Mouse (Mus musculus) right cerebral cortex, adult 2 months (tissue): ENCODE results near the gene Gper1.
"Not testable (repeated sequence)": the region's sequence is repeated elsewhere in the genome, so short reads cannot be mapped to it uniquely, and the experiment has no call there.

Experiments used
- DNase-seq, 2 experiments: peaks; one replicate each; pipeline ENCODE4 v3.0.0; 2021 to 2022; ENCODE audit warnings: low spot score in 2 of 2

Gper1 gene

GRCm38 (mm10) chr5:139390324-139391119 is 32.4 kb upstream of the Gper1 start:
- DNase-seq: not testable (repeated sequence)

DNA sequence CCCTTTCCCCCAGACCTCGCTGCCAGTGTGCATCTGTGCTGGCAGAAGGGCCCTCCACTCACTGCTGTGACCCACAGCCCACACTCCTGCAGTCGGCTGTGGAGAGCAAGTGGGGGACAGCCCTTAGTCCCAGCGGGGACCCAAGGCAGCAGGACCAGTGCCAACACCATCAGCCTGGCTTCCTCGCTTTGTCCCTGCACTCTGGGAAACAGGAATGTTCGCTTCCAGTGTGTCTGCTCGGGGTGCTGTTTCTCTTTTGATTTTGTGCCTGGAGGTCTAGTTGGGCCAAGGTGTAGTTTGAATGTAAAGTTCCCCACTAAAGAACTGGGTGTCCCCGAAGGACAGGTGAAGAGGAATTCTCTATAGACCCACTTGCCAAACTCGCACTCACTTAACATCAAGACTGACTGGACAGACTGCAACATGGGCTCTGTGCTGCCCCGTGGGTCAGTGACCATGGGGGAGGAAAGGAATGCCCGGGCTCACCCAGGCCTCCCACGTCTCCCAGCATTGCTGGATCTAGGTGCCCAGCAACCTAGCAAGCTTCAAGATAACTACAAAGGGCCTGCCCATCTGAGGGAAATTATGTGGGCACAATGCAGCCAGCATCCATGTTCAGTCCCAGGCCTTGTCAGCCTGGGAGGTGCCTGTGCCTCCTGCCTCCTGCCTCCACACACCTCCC is 31.5 kb upstream of the Gper1 start:
- DNase-seq: no peak

GRCm38 (mm10) chr5:139392219-139393196 is 30.4 kb upstream of the Gper1 start:
- DNase-seq: no peak

GRCm38 (mm10) chr5:139393197-139393588 is 29.8 kb upstream of the Gper1 start:
- DNase-seq: no peak

- no peak for DNase-seq
Measured at GRCm38 (mm10) chr5:139394399-139394798, 28.6 kb upstream of the Gper1 start.

- DNase-seq: no peak
Measured at GRCm38 (mm10) chr5:139395528-139395927, 27.4 kb upstream of the Gper1 start.

DNA sequence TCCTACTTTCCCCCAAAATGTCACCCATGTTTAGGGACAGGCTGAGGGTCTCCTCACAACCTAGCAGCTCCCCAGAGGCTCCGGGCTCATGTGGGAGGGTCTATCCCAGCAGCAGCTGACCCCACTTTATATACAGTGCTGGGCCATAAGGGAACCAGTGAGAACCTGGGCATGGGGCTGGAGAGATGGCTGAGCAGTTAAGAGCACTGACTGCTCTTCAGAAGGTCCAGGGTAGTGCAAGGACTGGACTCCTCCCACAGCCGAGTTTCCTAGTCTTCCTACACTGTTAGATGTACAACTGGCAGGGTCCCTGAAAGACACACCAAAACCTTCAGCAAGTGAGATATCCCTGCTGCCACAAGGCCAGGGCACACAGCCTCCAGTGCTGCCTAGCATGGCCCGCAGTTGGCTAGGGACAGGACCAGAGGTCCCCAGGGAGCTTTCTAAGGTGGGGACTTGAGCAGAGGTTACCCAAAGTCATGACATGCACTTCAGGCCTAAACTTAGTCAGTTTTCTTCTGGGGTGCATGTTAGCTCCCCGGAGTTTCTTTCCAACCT is 25.5 kb upstream of the Gper1 start:
- no peak for DNase-seq

DNA sequence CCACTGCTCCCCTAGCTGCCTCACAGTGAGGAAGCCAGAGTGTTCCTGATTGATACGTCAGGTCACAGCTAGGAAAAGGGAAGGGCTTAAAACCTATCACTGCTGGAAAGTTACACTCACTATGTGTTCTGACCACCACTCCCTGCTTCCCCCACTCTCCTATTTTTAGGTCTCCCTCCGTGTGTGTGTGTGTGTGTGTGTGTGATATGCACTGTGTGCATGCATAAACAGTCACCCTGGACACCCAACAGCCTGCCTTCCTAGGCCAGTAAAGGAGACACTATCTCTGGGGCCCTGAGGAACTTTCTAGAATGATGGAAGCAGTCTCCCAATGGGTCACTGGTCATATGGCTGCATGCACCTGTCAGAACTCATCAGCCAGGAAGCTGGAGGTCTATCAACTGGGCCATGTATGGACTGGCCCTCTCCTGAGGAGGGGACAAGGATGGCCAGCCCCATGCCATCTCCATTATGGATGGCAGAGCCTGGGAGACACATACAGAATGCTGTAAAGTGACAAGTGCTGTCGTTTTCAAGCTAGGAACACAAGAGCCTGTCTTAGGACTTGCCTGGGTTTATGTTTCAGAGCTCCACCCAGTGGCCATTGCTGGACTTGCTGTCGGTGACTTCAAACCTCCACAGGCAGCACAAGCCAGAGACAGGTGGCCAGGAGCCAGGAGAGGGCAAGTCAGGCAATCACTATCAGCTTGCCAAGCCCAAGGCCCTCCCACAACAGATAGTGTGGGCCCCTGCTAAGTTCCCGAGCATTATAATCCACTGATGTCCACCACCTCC is 24.8 kb upstream of the Gper1 start:
- peak; percentile 94 to 97 for DNase-seq

DNA sequence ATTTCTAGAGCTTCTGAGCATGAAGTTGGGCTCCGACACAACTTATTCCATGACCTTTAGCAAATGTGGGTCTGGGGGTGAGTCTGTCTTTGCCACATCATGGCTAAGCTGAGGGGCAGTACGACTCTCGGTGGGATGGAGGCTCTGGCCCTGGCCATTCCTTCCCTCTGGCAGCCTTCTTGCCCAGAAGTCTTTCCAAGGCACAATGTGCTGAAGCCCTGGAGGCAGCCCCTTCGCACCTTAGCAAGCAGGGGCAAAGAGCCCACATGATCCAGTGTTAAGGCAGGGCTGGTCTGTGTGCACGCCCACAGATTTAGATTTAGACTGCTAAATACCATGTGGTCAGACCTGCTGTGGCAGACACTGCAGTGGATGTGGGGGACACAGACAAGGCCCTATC is 24.2 kb upstream of the Gper1 start:
- no peak for DNase-seq

DNA sequence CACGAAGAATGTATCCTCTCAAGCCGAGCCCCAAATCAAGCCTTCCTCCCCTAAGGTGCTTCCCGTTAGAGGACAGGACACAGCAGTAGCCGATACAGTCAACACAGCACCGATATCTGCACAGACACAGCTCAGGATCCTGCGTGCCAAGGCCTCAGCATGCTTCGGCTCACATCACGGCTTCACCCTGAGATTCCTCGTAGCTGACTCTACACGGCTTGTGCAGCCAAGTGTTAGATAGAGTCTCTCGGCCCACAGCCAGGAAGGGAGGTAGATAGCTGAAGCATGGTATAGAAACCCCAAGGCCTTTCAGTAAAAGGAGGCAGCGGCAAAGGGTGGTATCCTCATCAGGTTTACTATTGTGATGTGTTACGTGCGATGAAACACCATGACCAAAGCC is 23.0 kb upstream of the Gper1 start:
- no peak for DNase-seq

GRCm38 (mm10) chr5:139402106-139402505 is 20.8 kb upstream of the Gper1 start:
- DNase-seq: no peak

GRCm38 (mm10) chr5:139403692-139404260 is 19.2 kb upstream of the Gper1 start:
- no peak for DNase-seq

DNA sequence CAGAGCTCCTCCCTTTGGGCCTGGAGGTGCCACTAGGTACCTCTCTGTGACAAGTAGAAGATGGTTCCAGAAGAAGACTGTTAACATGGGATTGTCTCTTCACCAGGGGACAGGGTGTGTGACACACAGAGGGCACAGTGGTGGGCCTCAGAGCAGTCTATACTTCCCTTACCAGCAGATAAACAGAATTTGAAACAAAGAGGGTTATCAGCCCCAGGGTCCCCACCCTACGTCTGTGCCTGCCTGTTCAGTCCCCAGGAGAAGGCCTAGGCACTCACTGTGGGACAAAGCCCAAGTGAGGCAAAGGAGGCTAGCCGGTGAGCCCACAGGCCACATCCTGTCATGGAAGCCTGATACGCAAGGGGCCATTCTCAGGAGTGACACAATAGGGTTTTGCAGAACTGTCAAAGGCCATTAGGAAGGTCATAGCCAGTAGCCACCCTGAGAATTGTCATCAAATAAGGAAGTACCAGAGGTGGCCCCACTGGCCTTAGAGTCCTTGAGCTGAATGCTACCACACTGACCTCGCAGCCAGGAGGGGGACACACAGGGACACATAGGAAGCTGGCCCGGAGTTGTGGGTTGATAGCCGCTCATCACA is 18.1 kb upstream of the Gper1 start, which contains the start of gene C130050O18Rik:
Gene C130050O18Rik (plus strand): TSS at position 480 of the 601 bp plus-strand sequence.
- no peak for DNase-seq

- no peak for DNase-seq
Measured at GRCm38 (mm10) chr5:139405478-139405877, 17.5 kb upstream of the Gper1 start.

DNA sequence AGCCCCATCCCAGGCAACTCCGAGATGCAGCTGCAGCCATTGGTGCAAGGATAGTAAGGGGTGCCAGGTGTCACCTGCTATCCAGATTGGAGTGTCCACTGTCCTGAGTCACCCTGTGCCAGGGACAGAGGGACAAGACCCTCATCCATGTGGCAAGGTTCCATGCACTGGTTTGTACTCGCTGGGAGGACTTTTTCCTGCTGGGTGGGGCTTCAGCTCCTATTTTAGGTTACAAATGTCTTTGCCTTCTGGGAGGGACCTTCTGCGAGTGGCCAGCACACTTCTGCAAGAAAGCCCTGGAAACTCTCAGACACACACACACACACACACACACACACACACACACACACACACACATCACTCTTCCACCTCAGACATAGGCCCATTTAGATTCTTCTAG is 17.0 kb upstream of the Gper1 start:
- no peak for DNase-seq

DNA sequence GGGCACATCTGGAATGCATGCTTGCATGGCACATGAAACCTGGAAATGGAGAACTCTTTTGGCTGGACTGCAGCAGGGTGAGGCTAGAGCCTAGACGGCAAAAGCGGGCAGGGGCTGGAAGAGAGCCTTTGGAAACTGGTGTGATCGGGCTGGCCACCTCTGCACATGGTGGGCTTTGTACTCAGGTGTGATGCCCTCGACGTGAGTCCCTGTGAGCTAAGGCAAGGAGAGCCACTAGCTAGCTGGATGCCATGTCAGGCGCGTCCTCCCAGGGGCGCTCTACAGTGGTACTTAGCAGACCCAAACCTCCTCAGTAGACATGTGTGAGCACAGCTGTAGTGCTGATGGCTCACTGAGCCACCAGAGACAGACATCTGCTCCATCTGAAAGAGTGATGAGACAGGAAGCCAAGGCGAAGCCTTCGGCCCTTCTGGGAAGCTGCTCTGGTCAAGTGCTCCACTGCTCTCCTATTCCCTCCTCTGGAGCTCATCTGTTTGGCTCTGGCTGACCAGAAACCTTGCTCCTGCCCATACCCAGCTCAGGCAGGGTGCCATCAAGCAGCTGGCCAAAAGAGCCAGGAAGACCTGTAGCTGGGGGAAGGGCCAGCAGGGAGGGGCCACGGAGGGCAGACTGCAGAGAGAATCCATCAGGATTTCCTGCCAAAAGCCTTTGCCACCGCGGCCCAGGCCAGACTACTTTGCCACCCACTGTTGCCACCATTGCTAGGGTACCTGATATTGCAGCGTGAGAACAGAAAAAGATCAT is 15.6 kb upstream of the Gper1 start:
- DNase-seq: no peak

DNA sequence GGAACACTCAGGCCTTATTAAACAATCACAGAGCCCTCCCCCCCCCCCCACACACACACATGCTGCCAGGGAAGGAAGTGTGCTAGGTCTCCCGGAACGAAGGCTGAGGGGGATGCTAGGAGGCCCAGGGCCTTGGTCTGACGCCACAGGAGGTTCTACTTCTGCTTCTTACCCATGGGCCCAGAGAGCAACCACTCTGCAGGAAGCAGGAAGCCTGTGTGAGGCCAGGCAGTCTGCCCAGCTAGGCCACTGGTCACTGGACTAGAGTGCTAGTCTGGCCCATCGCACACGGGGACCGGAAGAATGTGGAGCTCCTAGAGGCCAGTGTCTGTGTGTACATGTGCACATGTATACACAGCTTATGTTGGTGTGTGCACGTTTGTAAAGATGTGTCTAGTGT is 14.4 kb upstream of the Gper1 start:
- no peak for DNase-seq

GRCm38 (mm10) chr5:139409412-139409811 is 13.5 kb upstream of the Gper1 start:
- DNase-seq: no peak

DNA sequence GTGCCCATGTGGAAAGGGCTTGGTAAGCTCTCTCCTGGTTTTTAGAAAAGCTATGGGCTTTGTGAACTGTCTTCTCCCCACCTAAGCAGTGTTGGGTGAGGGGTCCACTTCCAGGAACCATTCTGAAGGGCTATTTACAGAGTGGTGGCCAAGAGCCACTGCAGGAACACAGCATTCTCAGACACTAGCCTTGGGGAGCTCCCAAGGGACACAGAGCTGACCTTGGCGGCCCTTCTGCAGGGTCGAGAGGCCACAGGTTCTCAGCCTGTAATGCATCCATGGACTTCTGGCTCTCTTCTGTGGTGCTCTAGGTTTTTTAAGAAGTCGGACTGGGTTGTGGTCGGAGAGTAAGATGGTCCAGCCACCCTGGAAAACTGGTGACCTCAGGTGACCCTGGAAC is 12.9 kb upstream of the Gper1 start:
- DNase-seq: no peak
